14 mouse cellular contexts compared by ENCODE assay signal in genomic region chr2:57849338-57850057, GRCm38 (mm10).
A peak's percentile ranks its signal among the peaks of the same experiment; 100 is the strongest.
DNase-seq lines count a peak whose midpoint lies in the region; ATAC-seq lines count a peak whose summit lies in the region.
"Had no signal": no experiment of that assay in that cellular context is flagged by ENCODE, and none has a peak within 500 bp of the region (broad histone marks: within the 10 kb centered on the region; RNA-seq: fewer than 3 reads in every experiment).

No protein-coding gene starts in this region.

- no peak overlapping the region for H3K4me3 ChIP-seq in hindbrain, embryonic 10.5 days
- no peak overlapping the region for H3K4me3 ChIP-seq in hindbrain, embryonic 12.5 days
- H3K4me3 ChIP-seq in forebrain, embryonic 15.5 days = no peak overlapping the region
- H3K4me3 ChIP-seq in limb, embryonic 13.5 days = no peak overlapping the region
- H3K4me3 ChIP-seq: gastrocnemius, adult 2 months; heart, adult 2 months had no signal

- H3K4me1 ChIP-seq in hindbrain, embryonic 10.5 days (replicated peaks) = peaks cover 28% of the 10 kb centered on the region
- peaks cover 15% of the 10 kb centered on the region for H3K4me1 ChIP-seq in hindbrain, embryonic 12.5 days
- peaks cover 3% of the 10 kb centered on the region; the same call in 1 of the 2 replicates for H3K4me1 ChIP-seq in forebrain, embryonic 15.5 days
- peaks cover 26% of the 10 kb centered on the region for H3K4me1 ChIP-seq in limb, embryonic 13.5 days

- no peaks in the 10 kb centered on the region for H3K36me3 ChIP-seq in hindbrain, embryonic 10.5 days
- H3K36me3 ChIP-seq in hindbrain, embryonic 12.5 days = no peaks in the 10 kb centered on the region
- H3K36me3 ChIP-seq in forebrain, embryonic 15.5 days = no peaks in the 10 kb centered on the region
- no peaks in the 10 kb centered on the region for H3K36me3 ChIP-seq in limb, embryonic 13.5 days

- peak overlapping the region; percentile 35; the same call in 1 of the 2 replicates for H3K27ac ChIP-seq in hindbrain, embryonic 10.5 days
- no peak overlapping the region for H3K27ac ChIP-seq in hindbrain, embryonic 12.5 days
- no peak overlapping the region for H3K27ac ChIP-seq in forebrain, embryonic 15.5 days (replicated peaks)
- H3K27ac ChIP-seq in limb, embryonic 13.5 days = peak overlapping the region; percentile 28; the same call in 1 of the 2 replicates
- H3K27ac ChIP-seq: gastrocnemius, adult 2 months; heart, adult 2 months; macrophage had no signal

- DNase-seq in hindbrain, embryonic 10.5 days (ENCODE audit: low spot score) = peak; percentile 30
- peak; percentile 51 for DNase-seq in retina, postnatal 1 day
- no peak for DNase-seq in yolk sac, embryonic 10.5 days (ENCODE audit: low spot score)
- DNase-seq in left cerebral cortex, adult 9 months (ENCODE audit: low spot score in 2 of 2) = no peak
- no peak for DNase-seq in lung, postnatal 10 days
- DNase-seq: cerebellum, adult 11-12 months; gastrocnemius, adult 2 months; heart, adult 2 months; kidney, adult 18-20 months; liver, postnatal 0 days had no signal

- no peak overlapping the region for H3K4me2 ChIP-seq in hindbrain, embryonic 12.5 days (replicated peaks)
- H3K4me2 ChIP-seq in forebrain, embryonic 15.5 days (replicated peaks) = no peak overlapping the region
- peak overlapping the region; percentile 34; the same call in 1 of the 2 replicates for H3K4me2 ChIP-seq in limb, embryonic 13.5 days (replicated peaks)

- no peak for ATAC-seq in hindbrain, embryonic 12.5 days (ENCODE audit: low FRiP score)
- ATAC-seq in forebrain, embryonic 15.5 days (replicated peaks) = 0 out of 2 replicates have a peak, but pooled peaks have one; percentile 57
- ATAC-seq in limb, embryonic 13.5 days (ENCODE audit: low FRiP score, low read depth) = peak; percentile 87
- ATAC-seq: liver, postnatal 0 days had no signal

- 50% methylated on average over 4 of the region's 4 CpGs for WGBS in hindbrain, embryonic 10.5 days
- WGBS in hindbrain, embryonic 12.5 days = 39% methylated on average over 4 of the region's 4 CpGs
- 17% methylated on average over 4 of the region's 4 CpGs for whole genome bisulfite sequencing in forebrain, embryonic 15.5 days
- 18% methylated on average over 4 of the region's 4 CpGs for WGBS in limb, embryonic 13.5 days

- H3K9ac ChIP-seq in hindbrain, embryonic 12.5 days = no peak overlapping the region
- no peak overlapping the region for H3K9ac ChIP-seq in forebrain, embryonic 15.5 days (replicated peaks)
- no peak overlapping the region for H3K9ac ChIP-seq in limb, embryonic 13.5 days
- H3K9ac ChIP-seq: liver, postnatal 0 days had no signal

- no peaks in the 10 kb centered on the region for H3K27me3 ChIP-seq in hindbrain, embryonic 10.5 days (ENCODE audit: insufficient read depth, poor library complexity, severe bottlenecking)
- no peaks in the 10 kb centered on the region for H3K27me3 ChIP-seq in hindbrain, embryonic 12.5 days
- no peaks in the 10 kb centered on the region for H3K27me3 ChIP-seq in forebrain, embryonic 15.5 days
- no peaks in the 10 kb centered on the region for H3K27me3 ChIP-seq in limb, embryonic 13.5 days

- H3K9me3 ChIP-seq in hindbrain, embryonic 10.5 days = no peaks in the 10 kb centered on the region
- no peaks in the 10 kb centered on the region for H3K9me3 ChIP-seq in hindbrain, embryonic 12.5 days (replicated peaks)
- H3K9me3 ChIP-seq in forebrain, embryonic 15.5 days = no peaks in the 10 kb centered on the region
- H3K9me3 ChIP-seq in limb, embryonic 13.5 days = no peaks in the 10 kb centered on the region

Comparison
In these comparisons a context has a peak if more than half of its experiments do, and no peak if none do; other contexts are left out.
1. H3K27ac ChIP-seq: peak in hindbrain, embryonic 10.5 days (single experiment) and limb, embryonic 13.5 days (single experiment); none in hindbrain, embryonic 12.5 days (single experiment) and forebrain, embryonic 15.5 days (single experiment).
2. DNase-seq: peak in hindbrain, embryonic 10.5 days (single experiment) and retina, postnatal 1 day (single experiment); none in yolk sac, embryonic 10.5 days (single experiment), left cerebral cortex, adult 9 months (0 of 2) and lung, postnatal 10 days (single experiment).